Mouse (Mus musculus) thymus, postnatal 36 days (tissue): ENCODE data around the gene Acoxl.

Experiments used
- DNase-seq, 2 experiments: peaks; one replicate each; pipeline ENCODE4 v3.0.0; 2022; ENCODE audit warnings: mixed read lengths in 2 of 2

Acoxl gene

DNA sequence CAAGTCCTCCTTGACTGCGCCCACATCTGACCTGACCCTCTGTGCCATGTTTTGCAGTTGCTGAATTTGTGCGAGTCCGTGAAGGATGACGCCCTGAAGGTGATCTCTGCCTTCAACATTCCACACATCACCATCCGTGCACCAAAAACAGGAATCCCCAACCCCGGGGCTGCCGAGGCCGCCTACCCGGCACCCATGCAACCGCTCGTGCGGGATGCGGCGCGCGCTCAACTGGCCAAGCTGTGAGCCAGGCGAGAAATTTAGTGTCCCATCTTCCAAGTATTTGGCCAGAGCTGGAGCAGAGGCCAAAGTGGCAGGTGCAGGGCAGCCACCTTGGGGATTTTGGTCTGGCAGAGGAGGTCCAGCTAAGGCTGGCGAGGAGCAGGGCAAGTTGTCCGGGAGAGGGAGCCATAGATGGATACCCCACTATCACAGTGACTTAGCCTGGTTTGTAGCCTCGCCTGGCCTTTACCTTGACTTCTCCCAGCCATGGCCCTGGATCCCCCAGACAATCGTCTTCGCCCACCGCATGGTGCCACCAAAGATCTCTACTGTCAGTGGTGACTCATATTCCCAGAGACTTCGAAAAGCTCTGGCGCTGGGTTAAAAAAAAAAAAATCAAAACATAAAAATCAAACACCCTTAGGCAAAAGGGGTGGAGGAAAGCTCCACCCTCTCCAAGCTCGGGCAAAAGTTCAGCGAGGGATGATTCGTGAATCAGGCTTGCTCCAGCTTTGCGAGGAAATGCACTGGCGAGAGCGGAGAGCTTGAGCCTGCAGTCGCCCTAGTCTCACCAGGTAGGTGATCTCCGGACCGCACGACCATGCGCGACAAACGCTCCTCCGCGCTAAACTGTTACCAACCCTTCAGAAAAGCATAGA lies 284.5 kb downstream of the Acoxl start:
- peak; percentile 38 to 39 for DNase-seq

- peak; percentile 18 to 36 for DNase-seq
These were observed 285.4 kb downstream of the Acoxl start for GRCm38 (mm10) chr2:128123921-128124683.

DNA sequence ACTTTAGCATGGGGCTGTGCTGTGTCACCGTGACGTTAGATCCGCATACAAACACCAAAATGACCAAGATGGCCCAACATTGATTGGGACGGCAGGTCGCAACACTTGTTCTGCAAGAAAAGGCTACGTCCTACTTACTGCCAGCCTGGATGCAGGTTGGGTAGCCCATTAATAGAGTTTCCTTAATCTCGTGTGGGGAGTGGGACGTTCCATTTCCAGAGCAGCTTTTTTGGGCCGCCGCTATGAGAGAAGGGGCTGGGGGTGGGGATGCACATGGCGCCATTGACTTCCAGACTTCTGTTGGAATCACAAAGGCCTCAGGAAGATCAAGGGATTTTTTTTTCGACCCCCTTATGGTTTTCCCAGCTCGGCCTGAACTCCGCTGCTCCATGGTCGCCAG lies 286.0 kb downstream of the Acoxl start:
- peak in 1 of 2 experiments; percentile 16 for DNase-seq

- DNase-seq, result peak; percentile 98 to 99
These were observed 287.2 kb downstream of the Acoxl start, which contains the start of gene Bcl2l11 for GRCm38 (mm10) chr2:128125635-128126470. Bcl2l11 (plus strand) TSS chr2:128126038.

- peak; percentile 50 to 55 for DNase-seq
These were observed 287.9 kb downstream of the Acoxl start for GRCm38 (mm10) chr2:128126591-128127051.

DNA sequence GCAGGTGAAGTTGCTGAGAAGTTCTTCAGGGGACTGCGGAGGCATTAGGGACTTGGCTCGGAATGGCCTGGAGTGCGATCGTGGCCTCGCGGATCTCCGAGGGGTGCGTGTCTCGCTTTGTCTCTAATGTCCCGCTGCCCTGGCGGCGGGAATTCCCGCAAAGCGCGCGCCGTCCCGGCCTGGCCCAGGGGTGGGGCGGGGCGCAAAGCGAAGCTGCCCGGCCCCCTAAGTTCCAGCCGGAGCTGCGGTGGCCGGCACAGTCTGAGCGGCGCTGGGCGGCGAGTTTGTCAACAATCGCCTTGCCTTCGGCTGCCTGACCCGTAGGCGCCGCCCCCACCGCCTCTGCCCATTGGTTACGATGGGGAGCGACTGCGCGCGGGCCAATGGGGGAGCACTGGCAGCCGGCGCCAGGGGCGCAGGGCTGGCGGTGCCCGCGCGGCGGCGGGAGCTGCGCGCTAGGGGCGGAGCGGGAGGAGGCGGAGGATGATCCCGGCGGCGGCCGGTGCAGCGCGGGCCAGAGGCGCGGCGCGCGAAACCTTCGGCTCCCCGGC lies 288.5 kb downstream of the Acoxl start:
- peak; percentile 93 to 96 for DNase-seq

GRCm38 (mm10) chr2:128127691-128128292 lies 289.1 kb downstream of the Acoxl start:
- DNase-seq, result peak in 1 of 2 experiments; percentile 68

GRCm38 (mm10) chr2:128128532-128128931 lies 289.9 kb downstream of the Acoxl start:
- peak in 1 of 2 experiments; percentile 19 for DNase-seq

GRCm38 (mm10) chr2:128131503-128131902 lies 292.8 kb downstream of the Acoxl start:
- no peak for DNase-seq

DNA sequence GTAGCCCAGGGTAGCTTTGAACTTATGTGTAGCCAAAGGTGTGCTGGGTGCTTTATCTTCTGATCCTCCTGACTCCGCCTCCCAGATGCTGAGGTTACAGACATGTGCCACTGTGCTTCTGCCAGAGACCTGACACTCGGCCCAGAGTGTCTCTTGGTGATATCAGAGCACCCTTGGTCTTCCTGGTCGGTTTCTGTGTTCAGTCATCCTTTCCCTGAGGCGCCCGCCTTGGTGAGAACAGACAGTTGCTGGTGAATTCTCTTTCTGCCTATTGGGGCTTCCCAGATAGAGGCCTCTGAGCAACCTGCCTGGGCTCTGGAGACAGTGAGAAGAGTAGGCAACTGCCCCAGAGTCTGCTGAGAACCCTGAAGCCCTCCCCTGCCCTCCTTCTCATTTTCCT lies 294.0 kb downstream of the Acoxl start:
- no peak for DNase-seq

- DNase-seq, result no peak
These were observed 295.2 kb downstream of the Acoxl start for GRCm38 (mm10) chr2:128133865-128134264.

GRCm38 (mm10) chr2:128134474-128134873 lies 295.8 kb downstream of the Acoxl start:
- DNase-seq, result no peak

DNA sequence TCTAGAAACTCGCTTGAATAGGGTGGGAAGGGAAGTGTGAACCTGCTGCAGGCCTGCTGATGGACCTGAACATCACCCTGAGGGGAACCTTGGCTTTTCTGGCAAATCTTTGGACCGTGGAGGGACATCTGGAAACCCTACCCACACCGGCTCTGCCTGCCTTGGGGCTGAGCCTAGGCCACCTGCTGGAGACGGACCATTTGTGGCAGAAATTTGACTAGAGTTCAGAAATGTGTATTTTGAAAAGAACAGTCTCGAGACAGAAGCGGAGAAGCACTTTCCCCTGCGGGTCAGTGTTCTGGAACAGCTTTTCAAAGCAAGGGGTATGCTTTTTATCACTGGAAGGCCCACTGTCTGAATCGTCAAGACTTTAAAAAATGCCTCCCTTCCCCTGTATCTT lies 296.3 kb downstream of the Acoxl start:
- DNase-seq, result no peak

GRCm38 (mm10) chr2:128136769-128137433 lies 298.2 kb downstream of the Acoxl start:
- no peak for DNase-seq

DNA sequence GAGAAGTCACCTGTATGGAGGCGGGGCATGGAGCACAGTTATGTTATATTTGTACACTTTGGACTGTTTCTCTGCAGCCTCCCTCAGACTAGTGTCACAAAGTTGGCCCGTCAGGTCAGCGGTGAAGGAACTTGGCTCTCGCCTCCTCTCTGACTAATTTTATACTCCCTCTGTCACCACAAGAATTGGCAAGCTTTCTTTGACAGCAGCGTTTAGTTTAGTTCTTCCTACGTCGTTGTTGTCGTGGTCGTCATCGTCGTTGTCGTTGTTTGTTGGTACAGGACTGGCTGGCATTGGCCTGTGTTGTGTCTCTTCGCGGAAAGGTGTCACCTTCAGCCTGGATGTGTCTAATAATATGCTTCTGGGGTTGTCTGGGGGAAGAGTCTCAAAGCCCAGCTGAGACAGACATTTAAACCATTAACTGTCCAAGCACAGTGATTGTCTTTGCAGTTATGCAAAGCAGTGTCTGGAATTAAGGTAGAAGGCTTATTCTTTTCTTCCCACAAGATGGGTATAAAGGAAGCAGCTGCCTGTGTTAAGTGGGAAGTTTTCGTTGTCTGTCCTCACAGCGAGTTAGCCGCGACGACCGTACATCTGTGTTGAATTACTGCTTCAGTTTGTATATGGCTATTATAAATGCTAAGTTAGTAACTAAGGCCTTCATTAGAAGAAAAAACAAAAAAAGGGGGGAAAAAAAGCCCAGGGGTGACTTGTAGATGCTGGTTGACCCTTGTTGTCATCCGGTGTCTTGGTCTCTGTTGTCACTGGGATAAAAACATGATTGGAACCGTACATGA lies 299.0 kb downstream of the Acoxl start:
- no peak for DNase-seq

GRCm38 (mm10) chr2:128138924-128139323 lies 300.2 kb downstream of the Acoxl start:
- DNase-seq, result no peak

- DNase-seq, result no peak
These were observed 301.1 kb downstream of the Acoxl start for GRCm38 (mm10) chr2:128139781-128140180.

GRCm38 (mm10) chr2:128140183-128140582 lies 301.5 kb downstream of the Acoxl start:
- DNase-seq, result no peak

GRCm38 (mm10) chr2:128143992-128144391 lies 305.3 kb downstream of the Acoxl start:
- no peak for DNase-seq

DNA sequence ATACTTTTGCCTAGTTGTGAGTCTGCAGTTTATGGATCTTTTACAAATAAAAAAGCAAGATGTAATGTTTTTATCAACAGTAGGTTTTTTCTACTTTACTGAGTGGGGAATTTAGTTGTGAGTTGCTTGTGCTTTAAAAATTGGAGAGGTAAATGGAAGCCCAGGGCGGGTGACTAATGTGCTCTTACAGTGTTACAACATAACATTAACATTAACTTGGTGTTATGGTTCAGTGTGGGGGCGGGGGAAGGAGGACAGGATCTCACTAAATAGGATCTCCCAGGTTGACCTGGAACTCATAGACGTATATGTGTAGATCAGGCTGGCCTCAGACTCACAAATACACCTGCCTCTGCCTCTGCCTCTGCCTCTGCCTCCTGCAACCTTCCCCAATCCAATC lies 306.8 kb downstream of the Acoxl start:
- DNase-seq, result no peak
